Mouse (Mus musculus): ENCODE measurements at regions not wholly inside any gene's neighbourhood (a gene's known extent, or its start where the extent isn't known, plus 50 kb on each side); places are given as distances from the start of the nearest gene placed in this dataset.

DNA sequence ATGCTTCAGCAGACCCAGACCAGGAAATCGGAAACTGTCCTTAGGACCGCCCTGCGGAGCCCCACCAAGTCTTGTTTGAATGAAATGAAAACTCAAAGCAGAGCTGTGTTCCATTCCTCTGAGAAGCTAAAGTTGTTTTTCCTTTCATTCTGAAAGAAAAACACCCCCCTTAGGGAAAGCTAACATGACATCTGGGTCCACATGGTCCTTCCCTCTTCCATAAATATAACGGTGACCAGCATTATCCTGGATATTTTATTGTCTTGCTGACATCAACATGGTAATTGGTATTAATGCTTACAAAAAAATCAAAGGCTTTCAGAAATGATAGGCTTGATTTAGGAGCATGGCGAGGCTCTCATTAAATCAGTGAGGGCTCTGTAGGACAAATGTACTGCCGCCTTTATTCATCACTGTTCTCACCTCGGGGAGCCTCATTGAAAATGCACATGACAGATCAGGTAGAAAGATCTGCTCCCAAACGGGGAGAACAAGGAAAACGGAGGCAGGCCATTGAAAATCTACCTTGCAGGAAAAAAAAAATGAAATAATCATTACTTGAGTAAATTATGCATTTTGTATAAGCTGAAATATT is 381.0 kb upstream of the Klf12 start:
- Histone ChIP-seq H3K9me3 (replicated peaks) (no peaks in the 10 kb centered on the region), H3K9ac (no peak overlapping the region), H3K4me2 (replicated peaks) (peak overlapping the region; percentile 2; the same call in 1 of the 2 replicates), H3K4me1 (peaks cover 6% of the 10 kb centered on the region; the same call in 1 of the 2 replicates), H3K27me3 (no peaks in the 10 kb centered on the region; the same call in 1 of the 2 replicates), H3K36me3 (no peaks in the 10 kb centered on the region), H3K4me3 (no peak overlapping the region), H3K27ac (peak overlapping the region; percentile 45; the same call in 1 of the 2 replicates)
- no peak for ATAC-seq (ENCODE audit: low FRiP score)
- WGBS: 22% methylated on average over 9 of the region's 9 CpGs

DNA sequence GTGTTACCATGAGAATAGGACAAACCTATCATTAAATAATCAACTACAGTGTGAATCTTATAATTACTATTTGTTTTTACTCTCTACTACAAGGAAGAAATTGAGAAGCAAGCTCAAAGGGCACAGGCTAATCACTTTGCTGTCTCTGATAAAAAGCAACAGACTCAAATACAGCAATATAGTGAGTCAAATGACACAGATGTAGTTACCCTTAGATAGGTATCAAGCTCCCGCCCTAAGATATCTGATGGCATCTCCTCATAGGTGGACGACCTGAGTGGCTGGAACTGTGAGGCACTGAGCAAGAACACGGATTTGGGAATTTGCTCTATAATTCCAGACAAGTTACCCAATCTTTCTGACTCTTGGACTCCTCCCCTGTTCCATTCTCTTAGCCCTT is 379.7 kb upstream of the Klf12 start:
- Histone ChIP-seq H3K9ac (no peak overlapping the region), H3K27me3 (no peaks in the 10 kb centered on the region; the same call in 1 of the 2 replicates), H3K27ac (no peak overlapping the region), H3K4me2 (replicated peaks) (no peak overlapping the region), H3K4me1 (peaks cover 6% of the 10 kb centered on the region; the same call in 1 of the 2 replicates), H3K9me3 (replicated peaks) (no peaks in the 10 kb centered on the region), H3K36me3 (no peaks in the 10 kb centered on the region), H3K4me3 (no peak overlapping the region)
- ATAC-seq (ENCODE audit: low FRiP score): no peak
- 69% methylated on average over 3 of the region's 3 CpGs for WGBS

DNA sequence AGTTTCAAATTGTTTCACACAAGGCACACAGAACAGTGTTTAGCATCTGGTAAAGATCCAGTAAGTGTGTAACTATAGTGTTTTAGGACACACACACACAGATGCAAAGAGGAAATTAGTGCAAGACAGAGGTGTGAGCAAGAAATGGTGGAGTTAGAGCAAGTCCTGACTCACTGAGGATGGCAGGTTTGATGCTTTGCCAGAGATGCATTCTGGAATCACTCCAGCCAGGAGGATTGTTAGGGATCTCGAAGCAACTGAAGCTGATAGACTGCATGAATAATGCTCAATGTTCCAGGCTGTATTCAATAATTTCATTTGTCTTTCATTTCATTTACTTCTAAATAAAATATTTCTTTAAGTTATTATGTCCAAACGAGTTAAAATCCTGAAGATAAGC is 357.6 kb upstream of the Klf12 start:
- no peak overlapping the region for H3K4me2 ChIP-seq (replicated peaks)
- ATAC-seq (ENCODE audit: low FRiP score): no peak
- no peaks in the 10 kb centered on the region for H3K36me3 ChIP-seq
- H3K27ac ChIP-seq: no peak overlapping the region
- no peak overlapping the region for H3K9ac ChIP-seq
- H3K4me1 ChIP-seq: no peaks in the 10 kb centered on the region
- 80% methylated on average over 2 of the region's 2 CpGs for WGBS
- H3K4me3 ChIP-seq: no peak overlapping the region
- no peaks in the 10 kb centered on the region for H3K27me3 ChIP-seq
- H3K9me3 ChIP-seq (replicated peaks): no peaks in the 10 kb centered on the region

DNA sequence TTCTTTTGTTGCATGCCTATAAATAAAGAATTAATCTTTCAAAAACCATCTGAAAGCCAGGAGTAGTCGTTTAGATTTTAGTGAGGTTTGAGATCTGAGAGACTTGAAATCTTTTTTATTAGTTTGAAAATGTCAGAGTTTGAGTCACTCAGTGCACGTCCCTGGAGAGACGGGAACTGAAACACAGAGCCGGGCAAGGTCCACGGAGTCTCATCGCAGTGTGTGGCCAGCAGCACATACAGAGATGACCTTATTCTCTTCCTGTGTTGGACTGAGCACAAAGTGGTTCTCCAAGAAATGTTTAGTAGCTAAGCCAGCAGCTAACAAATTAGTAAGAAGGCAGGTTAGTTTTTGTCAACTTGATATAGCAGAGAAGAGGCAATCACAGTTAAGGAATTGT is 350.0 kb upstream of the Klf12 start:
- H3K27me3 ChIP-seq: no peaks in the 10 kb centered on the region
- H3K9me3 ChIP-seq (replicated peaks): no peaks in the 10 kb centered on the region
- no peak overlapping the region for H3K9ac ChIP-seq
- H3K27ac ChIP-seq: no peak overlapping the region
- H3K4me1 ChIP-seq: no peaks in the 10 kb centered on the region
- WGBS: 74% methylated on average over 6 of the region's 6 CpGs
- ATAC-seq (ENCODE audit: low FRiP score): no peak
- no peak overlapping the region for H3K4me2 ChIP-seq (replicated peaks)
- H3K36me3 ChIP-seq: no peaks in the 10 kb centered on the region
- no peak overlapping the region for H3K4me3 ChIP-seq

DNA sequence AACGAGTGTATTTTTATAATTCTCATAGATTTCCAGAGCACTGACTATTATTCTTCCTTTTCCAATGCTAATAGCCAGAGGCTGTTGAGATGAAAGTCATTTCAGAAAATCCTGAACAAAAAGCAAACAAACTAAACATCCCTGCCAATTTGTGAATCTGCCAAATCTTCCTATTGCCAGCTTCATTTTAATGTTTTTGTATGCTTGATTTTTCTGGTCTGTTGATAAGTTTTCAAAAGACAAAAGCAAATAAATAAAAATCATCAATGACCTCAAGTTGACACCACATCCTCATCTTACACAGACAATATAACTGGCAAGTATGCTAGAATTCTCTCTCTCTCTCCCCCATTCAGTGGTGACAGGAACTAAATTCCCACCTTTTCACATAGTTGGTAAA is 347.2 kb upstream of the Klf12 start:
- no peak overlapping the region for H3K9ac ChIP-seq
- no peaks in the 10 kb centered on the region for H3K27me3 ChIP-seq
- no peak for ATAC-seq (ENCODE audit: low FRiP score)
- H3K9me3 ChIP-seq (replicated peaks): no peaks in the 10 kb centered on the region
- no peak overlapping the region for H3K4me3 ChIP-seq
- 86% methylated on average over 1 of the region's 1 CpGs for WGBS
- no peak overlapping the region for H3K27ac ChIP-seq
- H3K4me1 ChIP-seq: no peaks in the 10 kb centered on the region
- no peak overlapping the region for H3K4me2 ChIP-seq (replicated peaks)
- no peaks in the 10 kb centered on the region for H3K36me3 ChIP-seq

DNA sequence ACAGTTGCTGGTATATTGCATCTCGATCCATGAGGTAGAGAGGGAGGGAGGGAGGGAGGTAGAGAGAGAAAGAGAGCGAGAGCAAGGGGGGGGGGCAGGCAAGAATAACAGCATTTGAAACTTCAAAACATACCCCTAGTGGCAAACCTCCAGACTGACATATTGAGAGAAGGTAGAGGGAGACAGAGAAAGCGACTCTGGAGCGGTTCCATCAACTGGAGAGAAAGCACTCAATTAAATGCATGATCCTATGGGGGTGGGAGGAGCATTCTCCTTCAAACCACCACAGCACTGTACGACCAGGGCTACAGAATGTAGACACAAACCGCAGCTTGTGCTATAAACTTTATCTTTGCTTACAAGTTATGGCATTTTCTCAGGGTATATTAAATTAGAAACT is 345.7 kb upstream of the Klf12 start:
- 61% methylated on average over 6 of the region's 6 CpGs for WGBS

DNA sequence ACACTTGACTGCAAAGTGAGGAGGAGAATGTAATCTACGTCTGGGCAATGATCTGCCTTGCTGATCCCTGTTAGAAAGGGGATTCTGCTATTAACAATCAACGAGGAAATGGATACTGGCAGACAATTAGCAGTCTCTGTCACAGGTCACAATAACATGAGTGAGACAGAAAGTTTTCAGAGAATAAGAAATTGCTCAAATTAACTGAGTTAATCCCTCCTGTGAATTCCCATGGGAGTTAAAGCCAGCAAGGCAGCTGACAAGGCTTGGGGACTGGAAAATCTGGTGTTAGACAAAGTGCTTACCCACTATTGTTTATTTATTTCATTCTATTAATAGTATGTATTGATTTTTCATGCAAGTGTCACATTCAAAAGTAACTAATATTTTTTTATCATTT is 343.0 kb upstream of the Klf12 start:
- H3K27me3 ChIP-seq: no peaks in the 10 kb centered on the region
- H3K9ac ChIP-seq: no peak overlapping the region
- no peak overlapping the region for H3K4me3 ChIP-seq
- H3K36me3 ChIP-seq: no peaks in the 10 kb centered on the region
- 0 out of 2 replicates have a peak, but pooled peaks have one; percentile 29 for ATAC-seq (ENCODE audit: low FRiP score)
- WGBS: 23% methylated on average over 2 of the region's 2 CpGs
- no peak overlapping the region for H3K27ac ChIP-seq
- no peaks in the 10 kb centered on the region for H3K9me3 ChIP-seq (replicated peaks)
- no peaks in the 10 kb centered on the region for H3K4me1 ChIP-seq
- no peak overlapping the region for H3K4me2 ChIP-seq (replicated peaks)

More for the DNA sequence above, 345.7 kb upstream of the Klf12 start:
- H3K9me3 ChIP-seq (replicated peaks): no peaks in the 10 kb centered on the region
- no peak overlapping the region for H3K9ac ChIP-seq
- no peak overlapping the region for H3K4me2 ChIP-seq (replicated peaks)
- ATAC-seq (ENCODE audit: low FRiP score): no peak
- no peaks in the 10 kb centered on the region for H3K4me1 ChIP-seq
- no peaks in the 10 kb centered on the region for H3K36me3 ChIP-seq
- H3K4me3 ChIP-seq: no peak overlapping the region
- H3K27me3 ChIP-seq: no peaks in the 10 kb centered on the region
- H3K27ac ChIP-seq: no peak overlapping the region

DNA sequence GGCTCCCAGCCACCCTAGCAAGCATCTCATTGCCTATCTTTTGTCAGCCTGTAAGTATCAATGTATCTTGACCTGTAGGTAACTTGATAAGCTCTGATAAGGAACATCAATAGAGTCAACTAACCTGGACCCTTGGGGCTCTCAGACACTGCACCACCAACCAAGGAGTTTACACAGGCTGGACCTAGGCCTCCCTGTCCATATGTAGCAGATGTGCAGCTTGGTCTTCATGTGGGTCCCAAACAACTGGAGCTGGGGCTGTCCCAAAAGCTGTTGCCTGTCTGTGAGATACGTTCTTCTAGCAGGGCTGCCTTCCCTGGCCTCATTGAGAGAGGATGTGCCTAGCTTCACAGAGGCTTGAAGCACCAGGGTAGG is 335.2 kb upstream of the Klf12 start:
- Histone ChIP-seq H3K36me3 (no peaks in the 10 kb centered on the region), H3K4me1 (peaks cover 8% of the 10 kb centered on the region), H3K9ac (no peak overlapping the region), H3K4me3 (no peak overlapping the region), H3K4me2 (replicated peaks) (no peak overlapping the region), H3K9me3 (replicated peaks) (no peaks in the 10 kb centered on the region), H3K27me3 (no peaks in the 10 kb centered on the region), H3K27ac (peak overlapping the region; percentile 24; the same call in 1 of the 2 replicates)
- ATAC-seq (ENCODE audit: low FRiP score): peak; percentile 29; the same call in 1 of the 2 replicates
- WGBS: 58% methylated on average over 1 of the region's 1 CpGs

DNA sequence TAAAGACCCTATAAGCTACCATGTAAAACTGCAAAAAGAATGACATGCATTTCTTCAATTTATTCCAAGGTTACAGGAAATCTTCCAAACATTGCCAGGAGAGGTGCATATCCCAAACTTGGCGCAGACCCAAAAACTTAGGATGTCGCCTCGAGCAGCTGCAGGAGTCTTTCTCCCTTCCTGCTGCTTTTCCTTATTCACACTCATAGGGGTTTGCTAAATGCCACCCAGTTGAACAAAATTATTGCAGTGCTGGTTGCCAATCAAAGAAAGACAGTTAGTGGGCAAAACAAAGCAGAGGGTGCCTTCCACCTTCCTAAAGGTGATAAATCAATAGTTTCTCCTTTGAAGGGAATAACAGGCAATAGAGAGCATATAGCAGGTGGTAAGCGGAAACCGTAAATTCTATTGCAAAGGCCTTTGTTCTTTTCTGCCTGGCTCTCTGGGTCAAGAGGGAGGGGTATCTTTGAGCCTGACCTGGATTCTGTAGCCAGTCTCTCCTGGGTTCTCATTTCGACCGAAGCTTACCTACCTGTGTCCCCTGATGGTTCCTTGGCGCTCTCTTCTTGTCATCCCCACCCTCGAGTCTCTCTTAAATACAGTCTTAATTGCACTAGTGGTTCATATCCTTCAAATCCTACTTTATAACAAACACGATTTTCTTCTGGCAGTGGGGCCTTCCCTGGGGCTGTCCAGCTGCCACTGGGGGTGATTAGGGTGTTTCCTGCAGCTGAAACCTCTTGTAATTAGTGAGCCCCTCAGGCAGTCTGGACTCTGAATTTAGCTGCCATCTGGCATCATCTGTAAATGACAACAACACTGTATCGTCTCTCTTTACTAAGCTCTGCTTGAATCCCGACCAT is 334.5 kb upstream of the Klf12 start:
- 57% methylated on average over 12 of the region's 12 CpGs for WGBS
- peak; percentile 82 for ATAC-seq (ENCODE audit: low FRiP score)
- Histone ChIP-seq H3K36me3 (no peaks in the 10 kb centered on the region), H3K4me2 (replicated peaks) (no peak overlapping the region), H3K27ac (peak overlapping the region; percentile 55), H3K4me3 (no peak overlapping the region), H3K9me3 (replicated peaks) (no peaks in the 10 kb centered on the region), H3K9ac (no peak overlapping the region), H3K27me3 (no peaks in the 10 kb centered on the region), H3K4me1 (peaks cover 8% of the 10 kb centered on the region)

DNA sequence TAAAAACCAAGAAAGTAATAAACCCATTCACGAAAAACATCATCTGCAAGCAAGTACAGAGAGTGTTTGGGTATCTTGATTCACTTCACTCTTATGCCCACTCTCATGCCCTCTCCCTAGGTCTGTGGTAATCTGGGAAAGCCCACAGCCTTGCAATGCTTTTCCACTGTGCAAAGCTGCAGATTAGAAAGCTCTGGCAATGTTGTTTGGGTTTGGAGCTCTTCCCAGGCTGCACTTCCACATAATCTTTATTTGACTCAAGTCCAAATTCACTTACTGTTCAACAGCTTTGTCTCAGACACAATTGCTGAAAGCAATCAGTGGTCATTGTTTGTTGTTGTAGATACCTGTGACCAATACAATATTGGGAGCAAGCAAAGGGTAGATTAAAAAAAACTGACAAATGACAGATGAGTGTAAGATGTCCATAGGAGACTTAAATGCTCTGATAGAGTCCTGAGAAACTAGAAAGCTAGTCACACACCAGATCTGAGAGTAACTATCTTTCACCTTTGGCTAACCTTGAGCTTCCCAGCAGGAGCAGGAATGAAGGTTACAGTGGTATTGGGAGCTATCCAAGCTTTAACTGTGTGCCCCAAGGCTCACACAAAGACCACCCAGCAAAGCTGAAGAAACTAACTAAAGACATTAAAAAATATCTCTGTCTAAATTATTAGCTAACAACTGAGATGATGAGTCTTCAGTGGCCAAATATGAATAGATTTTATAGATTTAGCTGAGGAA is 325.7 kb upstream of the Klf12 start:
- no peaks in the 10 kb centered on the region for H3K27me3 ChIP-seq
- H3K4me1 ChIP-seq: no peaks in the 10 kb centered on the region
- no peak overlapping the region for H3K4me2 ChIP-seq (replicated peaks)
- no peaks in the 10 kb centered on the region for H3K36me3 ChIP-seq
- no peak for ATAC-seq (ENCODE audit: low FRiP score)
- H3K9ac ChIP-seq: no peak overlapping the region
- H3K4me3 ChIP-seq: no peak overlapping the region
- no peak overlapping the region for H3K27ac ChIP-seq
- H3K9me3 ChIP-seq (replicated peaks): no peaks in the 10 kb centered on the region
- WGBS: 93% methylated on average over 1 of the region's 1 CpGs

DNA sequence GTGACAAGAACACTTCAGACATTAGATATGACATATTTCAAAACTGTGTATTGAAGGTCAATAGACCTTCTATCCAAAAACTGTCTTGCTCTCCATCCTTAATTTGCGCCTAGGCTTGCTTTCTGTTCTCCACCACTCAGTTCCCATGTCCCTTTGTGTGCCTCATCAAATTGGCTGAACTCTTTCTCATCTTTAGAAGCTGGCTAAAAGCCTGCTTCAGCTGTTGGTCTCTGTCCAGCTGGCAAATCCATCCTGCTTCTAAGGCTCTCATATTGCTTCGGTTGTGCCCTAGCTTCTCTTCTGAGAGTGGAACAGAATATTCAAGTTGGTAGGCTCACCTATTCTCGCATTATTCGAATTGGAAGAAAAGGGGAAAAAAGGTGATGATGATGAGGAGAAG is 322.6 kb upstream of the Klf12 start:
- Histone ChIP-seq H3K4me1 (no peaks in the 10 kb centered on the region), H3K9me3 (replicated peaks) (no peaks in the 10 kb centered on the region), H3K27me3 (no peaks in the 10 kb centered on the region), H3K4me2 (replicated peaks) (no peak overlapping the region), H3K27ac (no peak overlapping the region), H3K36me3 (no peaks in the 10 kb centered on the region), H3K4me3 (no peak overlapping the region), H3K9ac (no peak overlapping the region)
- ATAC-seq (ENCODE audit: low FRiP score): no peak
- 95% methylated on average over 4 of the region's 4 CpGs for WGBS

DNA sequence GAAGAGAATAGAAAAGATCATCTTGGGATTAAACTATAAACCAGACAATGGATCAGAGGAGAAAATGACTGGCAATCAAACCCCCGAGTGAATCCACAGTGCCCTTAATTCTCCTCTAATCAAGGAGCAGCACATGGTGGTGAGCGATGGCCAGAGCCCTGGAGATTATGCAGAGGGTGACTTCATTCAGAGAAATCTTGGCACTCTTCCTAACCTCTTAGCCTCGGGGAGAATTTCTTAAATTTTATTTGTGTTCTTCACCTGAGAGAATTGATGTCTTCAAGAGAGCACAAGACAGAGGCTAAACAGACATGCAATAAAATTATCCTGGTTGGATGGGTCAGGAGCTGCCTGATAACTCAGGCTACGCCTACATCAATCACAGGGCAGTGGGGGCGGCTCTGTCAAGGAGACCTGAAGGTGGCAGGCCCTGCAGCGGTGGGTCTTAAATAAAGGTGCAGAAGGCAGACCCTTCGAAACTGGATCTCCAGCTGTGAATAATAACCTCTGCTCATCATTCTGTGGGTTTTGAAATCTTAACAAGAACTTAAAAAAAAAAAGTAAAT is 316.5 kb upstream of the Klf12 start:
- Histone ChIP-seq H3K27ac (peak overlapping the region; percentile 55), H3K9me3 (replicated peaks) (no peaks in the 10 kb centered on the region), H3K4me1 (peaks cover 7% of the 10 kb centered on the region), H3K9ac (no peak overlapping the region), H3K36me3 (no peaks in the 10 kb centered on the region), H3K4me2 (replicated peaks) (no peak overlapping the region), H3K27me3 (no peaks in the 10 kb centered on the region), H3K4me3 (no peak overlapping the region)
- WGBS: 51% methylated on average over 7 of the region's 7 CpGs
- peak; percentile 46; the same call in 1 of the 2 replicates for ATAC-seq (ENCODE audit: low FRiP score)
